Mouse (Mus musculus) cerebellum, adult (tissue): ENCODE measurements around the gene Pgbd1.
A peak's percentile ranks its signal among the peaks of the same experiment; 100 is the strongest.

Experiments
- ATAC-seq: cut with Nextera tagmentation; 2 replicates; pipeline ENCODE4 v1.9.2; 2017; ENCODE audit warnings: mild to moderate bottlenecking, moderate library complexity, mixed read lengths; ENCODE audit not compliant: insufficient number of reproducible peaks, low FRiP score, low TSS enrichment

Pgbd1 gene

GRCm38 (mm10) chr13:21417298-21418010, 23.4 kb downstream of the Pgbd1 start:
- ATAC-seq: no peak

- no peak for ATAC-seq
These were observed 25.1 kb downstream of the Pgbd1 start for GRCm38 (mm10) chr13:21415750-21416149.

DNA sequence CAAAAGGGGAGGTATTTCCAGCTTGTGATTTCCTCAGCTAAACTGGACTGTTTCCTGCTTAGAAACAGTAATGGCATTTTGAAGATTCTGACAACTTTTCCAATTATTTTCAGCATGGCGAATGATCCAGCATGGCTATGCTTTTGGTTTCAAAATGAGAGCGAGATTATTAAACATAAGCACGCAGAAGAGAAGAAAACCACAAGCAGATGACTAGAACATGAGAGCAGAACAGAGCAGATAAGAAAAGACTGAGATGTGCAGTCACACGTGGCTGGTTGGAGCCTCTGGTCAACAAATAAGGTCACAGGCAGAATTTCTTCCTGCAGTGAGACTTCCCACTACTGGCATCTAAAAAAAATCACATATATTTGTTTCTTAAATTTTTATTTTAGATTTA, 25.6 kb downstream of the Pgbd1 start:
- ATAC-seq: no peak

GRCm38 (mm10) chr13:21414231-21415212, 26.3 kb downstream of the Pgbd1 start:
- no peak for ATAC-seq

DNA sequence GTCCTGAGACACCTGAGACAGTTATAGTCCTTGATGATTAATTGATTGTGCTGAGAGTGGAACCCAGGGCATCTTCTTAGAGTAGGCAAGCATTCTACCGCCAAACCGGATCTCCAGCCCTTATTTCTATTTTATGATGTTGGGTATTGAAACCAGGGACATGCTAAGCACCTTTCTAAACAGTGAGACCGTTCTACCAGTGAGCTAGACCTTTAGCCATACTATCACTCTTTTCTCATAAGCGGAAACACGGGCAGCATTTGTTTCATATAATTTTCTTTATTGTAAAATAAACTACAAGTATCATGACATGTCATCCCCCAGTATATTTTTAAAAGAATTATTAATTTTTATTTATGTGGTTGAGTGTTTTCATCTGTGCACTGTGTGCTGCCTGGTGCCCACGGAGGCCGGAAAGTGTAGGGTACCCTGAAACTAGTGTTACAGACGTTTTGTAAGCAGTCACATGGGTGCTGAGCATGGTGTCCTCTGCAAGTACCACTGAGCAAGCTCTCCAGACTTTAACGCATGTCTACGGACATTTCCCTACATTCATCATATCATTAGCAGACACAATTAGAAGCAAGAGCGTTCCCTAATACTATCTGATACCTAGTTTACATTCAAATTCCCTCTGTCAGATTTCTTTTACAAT, 31.9 kb downstream of the Pgbd1 start:
- ATAC-seq: no peak

- peak; percentile 100 for ATAC-seq
These were observed 32.7 kb downstream of the Pgbd1 start for GRCm38 (mm10) chr13:21407969-21408804.

- ATAC-seq: no peak
These were observed 33.5 kb downstream of the Pgbd1 start for GRCm38 (mm10) chr13:21407341-21407740.

GRCm38 (mm10) chr13:21402848-21403247, 38.0 kb downstream of the Pgbd1 start:
- ATAC-seq: no peak

- peak; percentile 89 for ATAC-seq
These were observed 38.5 kb downstream of the Pgbd1 start, which contains the start of gene Zkscan3 for GRCm38 (mm10) chr13:21402287-21402846. Zkscan3 (minus strand) TSS chr13:21402755.

- no peak for ATAC-seq
These were observed 39.1 kb downstream of the Pgbd1 start for GRCm38 (mm10) chr13:21401636-21402286.

DNA sequence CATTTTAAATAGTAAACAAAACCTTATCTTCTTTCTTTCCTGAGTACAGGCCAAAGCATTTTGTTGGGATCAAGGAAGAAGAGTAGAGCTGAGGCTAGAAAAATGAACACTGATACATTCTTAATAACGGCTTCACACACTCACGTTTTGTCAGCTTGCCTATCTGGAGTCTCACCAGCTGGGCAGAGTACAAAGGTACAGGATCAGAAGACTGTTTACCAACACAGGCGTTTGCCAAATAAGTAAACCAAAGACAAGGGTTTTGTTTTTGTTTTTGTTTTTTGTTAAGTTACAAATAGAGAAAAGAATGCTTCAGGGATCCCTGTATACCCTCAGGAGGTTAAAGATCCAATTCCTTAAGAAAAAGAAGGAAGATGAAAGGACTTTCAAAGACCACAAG, 39.7 kb downstream of the Pgbd1 start:
- ATAC-seq: no peak

GRCm38 (mm10) chr13:21397486-21397885, 43.4 kb downstream of the Pgbd1 start:
- ATAC-seq: no peak

- ATAC-seq: peak; percentile 65; the same call in 1 of the 2 replicates
These were observed 44.8 kb downstream of the Pgbd1 start for GRCm38 (mm10) chr13:21396048-21396447.

DNA sequence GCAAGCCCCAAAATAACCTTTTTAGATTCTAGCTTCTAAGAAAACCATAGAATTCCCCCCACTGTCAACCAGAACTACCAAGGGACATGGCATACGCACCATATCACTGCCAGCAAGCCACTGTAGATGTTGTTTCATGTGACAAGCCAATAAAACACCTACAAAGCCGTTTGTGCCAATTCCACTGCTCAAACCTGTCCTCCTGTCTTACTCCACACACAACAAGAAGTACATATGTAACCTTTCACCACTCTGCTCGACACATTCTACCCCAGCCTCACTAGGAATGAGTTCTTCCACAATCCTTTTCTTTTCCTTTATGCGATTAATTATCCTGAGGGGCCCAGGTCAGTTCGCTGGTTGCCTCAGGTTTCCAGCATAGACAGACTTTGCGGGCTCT, 45.2 kb downstream of the Pgbd1 start:
- ATAC-seq: no peak

DNA sequence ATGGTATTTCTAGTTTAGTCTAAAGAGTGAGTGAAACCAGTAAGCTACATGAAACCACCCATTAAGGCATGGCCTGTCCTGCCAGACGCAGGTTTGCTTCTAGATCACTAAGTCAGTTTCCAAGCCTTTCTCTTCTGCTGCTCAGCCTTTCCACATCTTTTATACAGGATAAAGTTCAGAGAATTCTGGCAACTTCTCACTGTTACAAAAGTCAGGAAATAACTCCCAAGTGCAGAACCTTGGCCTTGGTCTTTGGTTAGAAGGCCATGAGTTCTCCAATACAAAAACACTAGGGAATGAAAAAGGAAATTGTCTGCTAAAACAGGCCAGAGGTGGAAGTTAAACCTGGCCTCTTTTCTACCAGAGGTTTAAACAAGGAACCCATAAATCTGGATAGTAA, 45.6 kb downstream of the Pgbd1 start:
- ATAC-seq: no peak

DNA sequence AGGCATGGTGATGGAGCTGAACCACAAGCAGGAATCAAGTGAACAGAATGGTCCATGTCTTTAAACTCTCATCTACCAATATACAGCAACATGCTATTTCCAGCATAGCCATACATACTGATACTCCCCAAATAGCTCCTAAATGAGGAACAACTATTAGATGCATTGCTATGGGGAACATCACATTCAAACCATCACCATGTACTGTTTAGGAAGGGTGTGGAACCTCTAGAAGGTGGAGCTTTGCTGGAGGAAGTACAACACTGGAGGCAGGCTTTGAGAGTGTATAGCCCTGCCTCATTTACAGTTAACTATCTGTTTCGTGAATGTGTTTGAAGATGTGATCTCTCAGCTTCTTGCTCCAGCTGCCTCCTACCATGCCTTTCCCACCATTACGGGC, 63.1 kb downstream of the Pgbd1 start:
- ATAC-seq: no peak

- ATAC-seq: no peak
These were observed 68.2 kb downstream of the Pgbd1 start for GRCm38 (mm10) chr13:21372700-21373099.
